Mouse (Mus musculus): ENCODE measurements around the gene Map3k9. TPM values are rescaled to one million over a fixed set of nuclear protein-coding genes. Genes with fewer than 3 reads are reported as not detected.

The Map3k9 gene
- polyA plus RNA-seq, 1 experiment from 2014 or later = 0.10 TPM

GRCm38 (mm10) chr12:81807529-81807837 is 26.5 kb upstream of the Map3k9 start:
- H3K4me3 ChIP-seq (replicated peaks) = peak overlapping the region; percentile 29
- H3K36me3 ChIP-seq (replicated peaks) = no peaks in the 10 kb centered on the region
- no peak overlapping the region for H3K9ac ChIP-seq
- no peaks in the 10 kb centered on the region for H3K9me3 ChIP-seq (replicated peaks)
- H3K27me3 ChIP-seq = peaks cover 9% of the 10 kb centered on the region; the same call in 1 of the 2 replicates
- 2% methylated on average over 7 of the region's 7 CpGs for WGBS (ENCODE audit: insufficient replicate concordance)
- no peak for ATAC-seq (ENCODE audit: insufficient read depth)
- peaks cover 18% of the 10 kb centered on the region for H3K4me1 ChIP-seq (replicated peaks)
- no peak overlapping the region for H3K27ac ChIP-seq (replicated peaks)
- peak overlapping the region; percentile 61 for H3K4me2 ChIP-seq

- Histone ChIP-seq H3K4me3 (replicated peaks) (peak overlapping the region; percentile 29), H3K36me3 (replicated peaks) (no peaks in the 10 kb centered on the region), H3K9ac (no peak overlapping the region), H3K9me3 (replicated peaks) (no peaks in the 10 kb centered on the region), H3K4me1 (replicated peaks) (peaks cover 18% of the 10 kb centered on the region), H3K27ac (replicated peaks) (no peak overlapping the region), H3K27me3 (peaks cover 9% of the 10 kb centered on the region; the same call in 1 of the 2 replicates), H3K4me2 (peak overlapping the region; percentile 61)
- WGBS (ENCODE audit: insufficient replicate concordance) = 4% methylated on average over 16 of the region's 17 CpGs
- peak; percentile 91 for ATAC-seq (ENCODE audit: insufficient read depth)
These were observed 26.0 kb upstream of the Map3k9 start for GRCm38 (mm10) chr12:81806759-81807528.

DNA sequence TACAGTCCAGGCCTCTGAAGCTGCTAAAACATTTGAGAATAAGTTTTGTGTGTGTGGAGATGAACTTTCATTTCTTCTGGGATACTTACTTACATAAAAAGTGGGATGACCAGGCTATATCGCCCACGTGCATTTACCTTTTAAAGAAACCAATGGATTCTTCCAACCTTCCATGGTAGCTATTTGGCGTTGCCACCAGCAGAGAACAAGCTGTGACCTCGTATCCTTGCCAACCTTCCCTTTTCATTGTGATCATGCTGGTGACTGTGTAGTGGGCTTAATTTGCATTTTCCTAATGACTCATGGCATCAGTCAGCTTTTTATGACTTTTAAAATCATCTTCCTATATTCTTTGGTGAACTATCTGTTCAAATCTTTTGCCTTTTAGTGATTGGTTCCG is 25.1 kb upstream of the Map3k9 start:
- ATAC-seq (ENCODE audit: insufficient read depth) = no peak
- no peak overlapping the region for H3K9ac ChIP-seq
- H3K4me3 ChIP-seq (replicated peaks) = no peak overlapping the region
- H3K9me3 ChIP-seq (replicated peaks) = no peaks in the 10 kb centered on the region
- WGBS (ENCODE audit: insufficient replicate concordance) = 56% methylated on average over 5 of the region's 5 CpGs
- H3K27ac ChIP-seq (replicated peaks) = no peak overlapping the region
- H3K4me2 ChIP-seq = no peak overlapping the region
- H3K27me3 ChIP-seq = peaks cover 9% of the 10 kb centered on the region; the same call in 1 of the 2 replicates
- H3K36me3 ChIP-seq (replicated peaks) = no peaks in the 10 kb centered on the region
- peaks cover 18% of the 10 kb centered on the region for H3K4me1 ChIP-seq (replicated peaks)

GRCm38 (mm10) chr12:81803803-81804202 is 22.8 kb upstream of the Map3k9 start:
- Histone ChIP-seq H3K36me3 (replicated peaks) (no peaks in the 10 kb centered on the region), H3K4me1 (replicated peaks) (peaks cover 18% of the 10 kb centered on the region), H3K9ac (no peak overlapping the region), H3K27me3 (peaks cover 6% of the 10 kb centered on the region; the same call in 1 of the 2 replicates), H3K4me2 (no peak overlapping the region), H3K4me3 (replicated peaks) (no peak overlapping the region), H3K27ac (replicated peaks) (no peak overlapping the region), H3K9me3 (replicated peaks) (no peaks in the 10 kb centered on the region)
- no peak for ATAC-seq (ENCODE audit: insufficient read depth)
- WGBS (ENCODE audit: insufficient replicate concordance) = 62% methylated on average over 7 of the region's 7 CpGs

DNA sequence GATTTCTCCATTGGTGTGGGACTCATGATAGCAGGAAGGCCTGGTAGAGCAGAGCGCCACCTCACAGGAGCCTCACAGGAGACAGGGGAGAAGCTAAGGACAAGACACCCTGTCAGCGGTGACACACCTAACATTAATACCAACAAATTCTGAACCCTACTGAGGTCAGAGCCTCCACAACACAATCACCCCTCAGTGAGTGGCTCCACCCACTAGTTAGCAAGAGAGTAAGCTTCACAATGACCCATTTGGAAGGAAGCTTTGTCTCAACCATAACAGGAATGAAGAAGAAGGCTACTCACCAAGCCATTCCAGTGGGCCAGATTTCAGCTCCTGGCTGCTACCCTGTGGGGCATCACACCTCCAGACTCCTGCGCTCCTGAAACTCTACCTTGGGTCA is 22.0 kb upstream of the Map3k9 start:
- H3K36me3 ChIP-seq (replicated peaks) = no peaks in the 10 kb centered on the region
- no peak overlapping the region for H3K27ac ChIP-seq (replicated peaks)
- H3K4me2 ChIP-seq = no peak overlapping the region
- peaks cover 6% of the 10 kb centered on the region; the same call in 1 of the 2 replicates for H3K27me3 ChIP-seq
- no peaks in the 10 kb centered on the region for H3K9me3 ChIP-seq (replicated peaks)
- H3K4me3 ChIP-seq (replicated peaks) = no peak overlapping the region
- H3K4me1 ChIP-seq (replicated peaks) = peaks cover 17% of the 10 kb centered on the region
- no peak overlapping the region for H3K9ac ChIP-seq
- ATAC-seq (ENCODE audit: insufficient read depth) = no peak
- WGBS (ENCODE audit: insufficient replicate concordance) = 87% methylated on average over 3 of the region's 3 CpGs

DNA sequence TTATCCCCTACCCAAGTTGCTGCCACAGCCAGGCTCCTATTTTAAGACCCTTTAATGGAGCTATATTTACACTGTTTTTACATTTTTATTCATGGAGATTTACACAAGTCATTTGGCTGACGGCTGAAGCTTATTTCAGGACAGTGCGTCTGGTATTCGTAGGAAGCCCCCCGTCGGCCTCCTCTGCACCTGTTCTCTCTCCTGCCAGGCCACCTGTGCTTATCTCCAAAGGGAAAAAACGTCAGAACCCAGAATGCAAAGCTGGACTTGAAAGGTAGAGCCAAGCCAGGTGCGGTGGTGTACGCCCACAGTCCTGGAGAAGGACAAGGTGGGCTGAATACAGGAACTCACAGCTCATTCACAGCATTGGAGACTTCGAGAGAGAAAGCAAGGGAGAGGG is 20.2 kb upstream of the Map3k9 start:
- Histone ChIP-seq H3K9me3 (replicated peaks) (no peaks in the 10 kb centered on the region), H3K4me1 (replicated peaks) (no peaks in the 10 kb centered on the region)
- ATAC-seq (ENCODE audit: insufficient read depth) = no peak

GRCm38 (mm10) chr12:81796541-81796940 is 15.6 kb upstream of the Map3k9 start:
- ATAC-seq (ENCODE audit: insufficient read depth) = no peak

More for the DNA sequence above, 20.2 kb upstream of the Map3k9 start:
- H3K9ac ChIP-seq = no peak overlapping the region
- no peaks in the 10 kb centered on the region for H3K36me3 ChIP-seq (replicated peaks)
- 0 out of 2 replicates have a peak, but pooled peaks cover 4% of the 10 kb centered on the region for H3K27me3 ChIP-seq
- H3K4me2 ChIP-seq = no peak overlapping the region
- H3K27ac ChIP-seq (replicated peaks) = no peak overlapping the region
- WGBS (ENCODE audit: insufficient replicate concordance) = 68% methylated on average over 9 of the region's 9 CpGs
- no peak overlapping the region for H3K4me3 ChIP-seq (replicated peaks)

DNA sequence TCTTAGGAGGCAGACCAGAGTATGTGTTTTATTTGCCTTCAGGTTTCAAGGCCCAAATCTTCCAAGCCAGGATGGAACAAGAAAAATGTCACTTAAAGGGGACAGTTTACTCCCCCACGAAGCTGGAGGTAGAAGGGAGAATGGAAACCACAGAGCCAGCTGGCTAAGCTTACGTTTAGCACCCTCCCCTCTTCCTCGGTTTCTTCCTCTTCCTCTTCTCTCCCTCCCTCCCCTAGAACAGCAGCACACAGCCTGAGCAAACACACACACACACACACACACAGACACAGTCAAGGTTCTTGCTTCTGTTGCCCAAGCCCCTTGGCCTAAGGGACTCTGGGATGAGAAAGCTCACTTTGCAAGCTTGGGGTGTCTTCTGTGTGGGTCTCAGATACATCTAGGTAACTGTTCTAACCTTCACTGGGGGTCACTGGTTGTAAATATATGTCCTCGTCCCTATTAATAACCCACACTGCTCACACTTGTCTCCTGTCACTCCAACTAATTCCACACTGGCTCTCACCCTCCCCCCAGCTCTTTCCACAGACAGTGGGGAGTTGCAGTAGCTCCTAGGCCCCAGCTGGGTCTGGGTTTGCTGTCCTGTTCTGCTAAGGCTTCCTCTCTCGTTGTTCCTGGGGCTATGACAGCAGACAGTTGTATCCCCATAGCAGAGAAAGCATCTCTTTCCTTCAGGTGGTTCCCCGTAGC is 11.7 kb upstream of the Map3k9 start:
- Histone ChIP-seq H3K27me3 (no peaks in the 10 kb centered on the region), H3K4me2 (no peak overlapping the region), H3K36me3 (replicated peaks) (no peaks in the 10 kb centered on the region), H3K4me1 (replicated peaks) (no peaks in the 10 kb centered on the region), H3K4me3 (replicated peaks) (no peak overlapping the region), H3K9me3 (replicated peaks) (no peaks in the 10 kb centered on the region), H3K9ac (no peak overlapping the region), H3K27ac (replicated peaks) (no peak overlapping the region)
- no peak for ATAC-seq (ENCODE audit: insufficient read depth)
- WGBS (ENCODE audit: insufficient replicate concordance) = 32% methylated on average over 6 of the region's 6 CpGs

More at GRCm38 (mm10) chr12:81796541-81796940, 15.6 kb upstream of the Map3k9 start:
- no peaks in the 10 kb centered on the region for H3K27me3 ChIP-seq
- no peak overlapping the region for H3K4me3 ChIP-seq (replicated peaks)
- no peak overlapping the region for H3K27ac ChIP-seq (replicated peaks)
- 3% methylated on average over 7 of the region's 7 CpGs for WGBS (ENCODE audit: insufficient replicate concordance)
- no peak overlapping the region for H3K4me2 ChIP-seq
- H3K9me3 ChIP-seq (replicated peaks) = no peaks in the 10 kb centered on the region
- no peaks in the 10 kb centered on the region for H3K36me3 ChIP-seq (replicated peaks)
- H3K4me1 ChIP-seq (replicated peaks) = no peaks in the 10 kb centered on the region
- no peak overlapping the region for H3K9ac ChIP-seq

GRCm38 (mm10) chr12:81789499-81789898 is 8.5 kb upstream of the Map3k9 start:
- Histone ChIP-seq H3K4me2 (no peak overlapping the region), H3K27ac (replicated peaks) (no peak overlapping the region), H3K36me3 (replicated peaks) (no peaks in the 10 kb centered on the region), H3K4me3 (replicated peaks) (no peak overlapping the region), H3K4me1 (replicated peaks) (no peaks in the 10 kb centered on the region), H3K9ac (no peak overlapping the region), H3K9me3 (replicated peaks) (no peaks in the 10 kb centered on the region), H3K27me3 (peaks cover 19% of the 10 kb centered on the region)
- WGBS (ENCODE audit: insufficient replicate concordance) = 40% methylated on average over 2 of the region's 2 CpGs
- ATAC-seq (ENCODE audit: insufficient read depth) = no peak

GRCm38 (mm10) chr12:81788672-81789084 is 7.7 kb upstream of the Map3k9 start:
- no peak overlapping the region for H3K4me3 ChIP-seq (replicated peaks)
- H3K36me3 ChIP-seq (replicated peaks) = no peaks in the 10 kb centered on the region
- no peak overlapping the region for H3K4me2 ChIP-seq
- no peaks in the 10 kb centered on the region for H3K4me1 ChIP-seq (replicated peaks)
- no peak overlapping the region for H3K27ac ChIP-seq (replicated peaks)
- no peak for ATAC-seq (ENCODE audit: insufficient read depth)
- under 1% methylated on average over 9 of the region's 9 CpGs for WGBS (ENCODE audit: insufficient replicate concordance)
- H3K9me3 ChIP-seq (replicated peaks) = no peaks in the 10 kb centered on the region
- no peak overlapping the region for H3K9ac ChIP-seq
- peaks cover 25% of the 10 kb centered on the region for H3K27me3 ChIP-seq

GRCm38 (mm10) chr12:81787262-81787661 is 6.3 kb upstream of the Map3k9 start:
- Histone ChIP-seq H3K4me3 (replicated peaks) (no peak overlapping the region), H3K9ac (no peak overlapping the region), H3K27me3 (peaks cover 39% of the 10 kb centered on the region), H3K36me3 (replicated peaks) (no peaks in the 10 kb centered on the region), H3K9me3 (replicated peaks) (no peaks in the 10 kb centered on the region), H3K4me2 (no peak overlapping the region), H3K27ac (replicated peaks) (no peak overlapping the region), H3K4me1 (replicated peaks) (no peaks in the 10 kb centered on the region)
- no peak for ATAC-seq (ENCODE audit: insufficient read depth)
- WGBS (ENCODE audit: insufficient replicate concordance) = 39% methylated on average over 12 of the region's 12 CpGs

Measured in liver, embryonic 15.5 days (tissue).